Mouse (Mus musculus) lung, adult 2 months (tissue): ENCODE data around the gene Hmgb1. TPM values are rescaled to one million over a fixed set of nuclear protein-coding genes. Genes with fewer than 3 reads are reported as not detected.

Source experiments
- DNase-seq: peaks from one replicate; pipeline ENCODE4 v3.0.0; 2022
- H3K4me1 ChIP-seq: fragments of 200-500 bp; 2 replicates; pipeline ENCODE4 v1.6.1; 2011; ENCODE audit warnings: low read length; ENCODE audit not compliant: control insufficient read depth, insufficient read depth
- H3K4me3 ChIP-seq: fragments of 200-500 bp; replicated peaks from 2 replicates; pipeline ENCODE3; 2011; ENCODE audit warnings: low read depth, mild to moderate bottlenecking, control low read depth, low read length; ENCODE audit errors: extremely low read depth
- CTCF ChIP-seq: fragments of 200-500 bp; IDR thresholded peaks from 2 replicates; pipeline ENCODE4 v1.5.1; 2011; ENCODE audit warnings: mild to moderate bottlenecking, low read length, control low read depth; ENCODE audit not compliant: insufficient read depth
- POLR2A ChIP-seq: fragments of 200-500 bp; IDR thresholded peaks from 2 replicates; pipeline ENCODE4 v1.6.1; 2011; ENCODE audit warnings: low read depth, mild to moderate bottlenecking, control low read depth, low read length, borderline replicate concordance; ENCODE audit errors: extremely low read depth
- WGBS: fragments of 180-500 bp; shearing (Covaris S2); methylation state at CpG from one replicate; pipeline ENCODE4 v1.1.7; 2018; 5-methylcytosine and 5-hydroxymethylcytosine counted together
- polyA plus RNA-seq: library from polyadenylated mRNA; depleted of rRNA; stranded (reverse); fragments of >200 nt; gene quantifications from 2 replicates; pipeline ENCODE4 v1.2.3, GENCODE M21; 2012

Gene Hmgb1
- polyA plus RNA-seq, 1 experiment, result 38.2 TPM

DNA sequence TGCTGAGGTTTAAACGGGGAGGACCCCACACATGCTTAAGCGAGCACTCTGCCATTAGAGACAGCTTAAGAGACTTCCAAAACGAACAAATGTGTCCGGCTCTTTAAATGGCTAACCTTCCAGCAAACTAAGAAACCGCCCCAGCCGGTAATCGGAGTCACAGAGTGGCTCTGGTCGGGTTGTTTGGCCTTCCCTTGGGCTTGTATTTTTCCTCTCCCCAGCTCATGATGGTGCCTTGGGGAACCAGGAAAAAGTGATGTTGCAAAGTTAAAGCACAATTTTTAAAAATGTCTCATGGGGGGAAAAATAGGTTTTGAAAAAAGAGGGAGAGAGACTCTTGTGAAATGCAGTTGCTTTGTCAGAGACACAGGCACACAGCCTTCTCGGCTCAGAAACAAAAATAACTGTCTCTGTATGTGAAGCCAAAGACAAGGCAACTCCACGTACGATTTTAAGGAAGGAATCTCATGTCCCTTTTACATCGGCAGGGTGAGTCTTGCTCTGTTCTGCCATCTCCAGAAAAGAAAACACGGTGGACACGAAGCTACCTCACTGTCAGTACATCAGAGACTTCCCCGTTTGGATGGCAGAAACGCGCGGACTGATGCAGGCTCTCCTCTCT lies 164.1 kb downstream of the Hmgb1 start:
- no peak for DNase-seq
- Histone ChIP-seq H3K4me1 (peaks cover 6% of the 10 kb centered on the region), H3K4me3 (peak overlapping the region; percentile 19)
- WGBS, result 37% methylated on average over 18 of the region's 18 CpGs
- TF ChIP-seq POLR2A (0 out of 2 replicates have a peak, but pooled peaks have one; percentile 5), CTCF (no peak)

DNA sequence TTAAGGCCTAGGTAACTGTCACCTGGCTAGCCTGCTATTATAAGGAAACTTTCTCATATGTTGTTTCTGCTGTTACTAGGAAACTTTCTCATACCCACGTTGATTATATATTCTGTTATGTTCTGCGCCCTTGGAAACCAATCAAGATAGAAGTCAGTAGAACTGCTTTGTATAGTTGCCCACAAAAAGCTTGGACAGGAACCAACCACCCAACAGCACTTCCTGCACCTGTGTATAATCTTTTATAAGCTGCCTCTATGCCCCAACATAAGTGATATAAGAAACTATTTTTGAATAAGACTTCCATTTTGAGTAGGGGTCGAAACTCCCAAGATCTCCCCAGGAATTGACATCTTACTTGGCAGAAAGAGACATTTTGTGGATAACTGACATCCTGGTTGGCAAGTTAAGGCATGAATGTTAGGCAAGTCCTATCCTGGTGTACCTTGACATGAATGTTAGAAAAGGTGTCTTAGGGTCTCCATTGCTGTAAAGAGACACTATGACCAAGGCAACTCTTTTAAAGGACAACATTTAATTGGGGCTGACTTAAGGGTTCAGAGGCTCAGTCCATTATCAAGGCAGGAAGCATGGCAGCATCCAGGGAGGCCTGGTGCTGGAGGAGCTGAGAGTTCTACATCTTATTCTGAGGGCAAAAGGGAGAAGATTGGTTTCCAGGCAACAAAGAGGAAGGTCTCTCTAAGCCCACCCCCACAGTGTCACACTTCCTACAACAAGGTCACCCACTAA lies 166.4 kb downstream of the Hmgb1 start:
- TF ChIP-seq POLR2A (no peak), CTCF (no peak)
- DNase-seq, result no peak
- Histone ChIP-seq H3K4me3 (no peak overlapping the region), H3K4me1 (peaks cover 8% of the 10 kb centered on the region)
- 46% methylated on average over 3 of the region's 3 CpGs for WGBS

DNA sequence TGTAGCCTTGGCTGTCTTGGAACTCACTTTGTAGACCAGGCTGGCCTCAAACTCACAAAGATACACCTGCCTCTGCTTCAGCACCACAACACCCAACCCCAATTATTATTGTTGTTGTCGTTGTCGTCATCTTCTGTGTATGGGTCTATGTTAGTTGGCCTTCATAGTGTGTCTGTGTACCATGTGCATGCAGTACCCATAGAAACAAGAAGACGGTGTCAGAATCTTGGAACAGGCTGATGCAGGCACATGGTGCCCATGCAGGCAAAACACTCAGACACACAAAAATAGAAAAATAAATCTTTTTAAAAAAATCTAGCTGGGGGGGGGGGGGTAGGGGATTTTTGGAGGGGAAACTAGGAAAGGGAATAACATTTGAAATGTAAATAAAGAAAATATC lies 167.1 kb downstream of the Hmgb1 start:
- no peak for DNase-seq
- Histone ChIP-seq H3K4me3 (no peak overlapping the region), H3K4me1 (peaks cover 8% of the 10 kb centered on the region)
- TF ChIP-seq CTCF (no peak), POLR2A (no peak)
- WGBS, result 87% methylated on average over 3 of the region's 3 CpGs

DNA sequence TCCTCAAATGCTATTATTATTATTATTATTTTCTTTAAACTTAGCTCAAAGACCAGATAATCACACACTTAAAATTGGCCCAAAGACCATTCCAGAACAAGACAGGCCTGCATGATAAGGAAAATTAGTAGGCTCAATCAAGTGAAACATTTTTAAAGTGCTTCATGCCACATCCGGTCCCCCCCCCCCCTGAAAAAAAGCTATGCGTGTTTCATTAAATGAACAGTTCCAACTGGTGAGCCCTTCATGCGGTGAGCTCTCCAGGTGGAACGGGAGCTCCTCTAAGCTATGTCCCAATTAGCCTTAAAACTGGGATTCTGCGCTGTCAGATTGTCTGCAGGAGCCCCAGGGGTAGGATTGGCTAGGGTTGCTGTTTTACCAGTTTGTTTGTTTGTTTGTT lies 168.0 kb downstream of the Hmgb1 start:
- TF ChIP-seq CTCF (no peak), POLR2A (no peak)
- WGBS, result 64% methylated on average over 5 of the region's 5 CpGs
- H3K4me3 ChIP-seq, result no peak overlapping the region
- H3K4me1 ChIP-seq, result peaks cover 8% of the 10 kb centered on the region
- no peak for DNase-seq

DNA sequence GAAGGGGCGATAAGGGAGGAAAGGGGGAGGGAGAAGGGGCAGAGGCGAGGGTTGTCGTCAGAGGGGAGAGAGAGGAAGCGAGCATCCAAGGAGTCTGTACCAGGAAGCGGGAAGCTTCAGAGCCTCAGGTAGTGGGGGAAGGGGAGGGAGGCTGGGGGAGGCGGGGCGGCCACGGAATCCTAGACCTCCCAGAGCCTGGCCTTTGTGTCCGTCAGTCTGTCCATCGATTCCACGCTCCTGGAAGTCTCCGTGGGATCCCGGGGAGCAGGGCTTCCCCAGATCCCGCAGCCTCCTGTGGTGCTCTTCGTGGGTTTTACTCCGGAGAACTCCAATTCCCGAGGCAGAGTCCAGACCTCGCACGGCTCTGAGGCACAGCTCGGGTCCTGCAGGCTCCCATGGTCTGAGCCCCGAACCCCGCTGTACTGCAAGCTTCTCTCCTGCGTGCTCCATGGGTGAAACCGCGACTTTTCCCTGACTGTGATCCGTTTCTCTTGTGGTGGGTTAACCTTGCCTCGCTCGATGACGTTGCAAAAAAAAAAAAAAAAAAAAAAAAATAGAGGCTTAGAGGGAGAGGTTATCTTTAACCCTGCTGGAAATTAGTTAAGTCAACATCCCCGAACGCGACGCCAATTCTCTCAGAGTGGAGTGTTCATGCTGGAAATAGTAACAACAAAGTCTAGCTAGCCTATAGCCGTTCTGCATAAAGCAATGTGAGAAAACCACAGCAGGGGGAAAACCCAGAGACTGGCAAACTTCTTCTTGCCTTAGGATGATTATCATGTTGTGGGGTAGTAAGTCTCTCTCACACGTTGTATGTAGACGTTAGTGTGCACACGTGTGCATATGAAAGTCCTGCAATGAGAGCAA lies 168.7 kb downstream of the Hmgb1 start:
- H3K4me1 ChIP-seq, result peaks cover 5% of the 10 kb centered on the region
- H3K4me3 ChIP-seq, result peak overlapping the region; percentile 48
- WGBS, result 5% methylated on average over 32 of the region's 37 CpGs
- no peak for DNase-seq
- TF ChIP-seq CTCF, result no peak
- peak; percentile 34; the same call in 1 of the 2 replicates for TF ChIP-seq POLR2A

DNA sequence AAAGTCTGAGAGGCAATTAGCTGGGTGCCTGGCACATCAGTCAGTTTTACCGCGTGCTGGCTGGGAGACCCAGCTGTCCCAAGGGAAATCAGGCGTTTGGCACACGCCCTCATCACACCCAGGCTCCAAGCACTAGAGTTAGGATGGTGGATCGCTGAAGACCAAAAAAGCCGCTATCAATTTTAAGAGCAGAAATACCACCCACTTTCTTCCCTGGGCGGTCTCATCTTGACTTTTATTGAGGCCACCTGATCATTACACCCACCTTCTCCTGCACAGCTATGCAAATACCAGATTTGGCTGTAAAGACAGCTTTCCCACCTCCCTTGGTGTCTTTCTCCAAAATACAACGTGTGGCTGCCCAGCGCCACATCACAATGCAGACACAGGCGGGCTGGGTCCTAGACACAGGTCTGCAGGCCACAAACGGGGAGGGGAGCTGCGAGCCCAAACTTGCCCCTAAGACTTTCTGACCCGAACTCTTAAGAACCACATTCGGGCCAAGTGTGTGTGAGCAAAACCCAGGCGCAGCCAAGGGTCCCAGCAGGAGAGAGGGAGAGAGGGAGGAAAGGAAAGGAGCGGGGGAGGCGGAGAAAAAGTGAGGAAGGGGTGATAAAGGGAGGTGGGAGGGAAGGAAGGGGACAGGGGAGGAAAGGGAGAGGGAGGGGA lies 169.6 kb downstream of the Hmgb1 start:
- no peak for TF ChIP-seq CTCF
- no peak for TF ChIP-seq POLR2A
- H3K4me3 ChIP-seq, result peak overlapping the region; percentile 45
- peaks cover 5% of the 10 kb centered on the region for H3K4me1 ChIP-seq
- WGBS, result 47% methylated on average over 17 of the region's 17 CpGs
- no peak for DNase-seq

DNA sequence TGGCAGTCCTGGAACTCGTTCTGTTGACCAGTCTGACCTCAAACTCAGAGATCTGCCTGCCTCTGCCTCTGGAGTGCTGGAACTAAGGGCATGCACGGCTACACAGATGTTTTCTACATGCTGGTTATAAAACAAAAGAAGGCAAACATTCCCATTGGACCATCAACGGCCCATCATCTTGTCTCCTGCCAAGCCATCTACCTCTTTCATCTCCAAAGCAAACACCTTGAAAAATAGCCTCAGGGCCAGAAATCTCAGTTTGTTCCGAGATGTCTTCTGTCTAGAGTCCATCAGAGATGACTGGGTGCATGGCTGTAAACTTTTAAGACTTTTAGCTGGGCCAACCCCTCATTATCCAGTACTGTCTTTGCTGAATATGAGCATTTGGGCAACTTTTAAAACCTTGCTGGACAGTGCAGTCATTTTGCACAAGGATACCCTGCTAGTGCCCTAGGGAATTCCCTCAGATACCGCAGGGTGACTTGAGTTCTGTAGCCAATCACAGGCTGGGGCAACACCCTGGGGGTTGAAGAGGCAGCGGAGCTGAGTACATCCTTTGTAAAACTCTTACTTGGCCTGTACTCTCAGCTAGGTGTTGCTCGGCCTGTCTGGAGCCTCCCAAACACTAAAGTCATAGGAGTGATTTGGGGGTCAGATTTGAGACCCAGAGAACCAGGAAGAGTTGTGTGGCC lies 170.3 kb downstream of the Hmgb1 start:
- Histone ChIP-seq H3K4me3 (no peak overlapping the region), H3K4me1 (peaks cover 5% of the 10 kb centered on the region)
- DNase-seq, result no peak
- TF ChIP-seq POLR2A, result no peak
- TF ChIP-seq CTCF, result no peak
- WGBS, result 77% methylated on average over 7 of the region's 7 CpGs

DNA sequence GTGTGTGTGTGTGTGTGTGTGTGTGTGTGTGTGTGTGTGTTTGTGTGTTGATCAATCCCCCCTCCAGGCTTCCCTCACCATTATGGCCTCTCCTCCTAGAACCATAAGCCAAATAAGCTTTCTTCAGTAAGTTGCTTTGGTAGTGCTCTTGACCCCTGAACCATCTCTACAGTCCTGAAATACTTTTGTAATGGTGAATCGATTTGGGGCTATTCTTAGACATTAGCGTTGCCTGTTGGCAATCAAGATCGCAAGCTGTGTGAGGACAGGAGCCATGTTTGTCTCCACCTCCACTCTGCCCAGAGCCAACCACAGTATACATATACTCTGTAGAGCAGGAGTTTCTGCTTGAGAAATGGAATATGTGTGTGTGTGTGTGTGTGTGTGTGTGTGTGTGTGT lies 175.2 kb downstream of the Hmgb1 start:
- no peak for TF ChIP-seq CTCF
- no peak for TF ChIP-seq POLR2A
- H3K4me1 ChIP-seq, result peaks cover 6% of the 10 kb centered on the region; the same call in 1 of the 2 replicates
- no peak for DNase-seq
- H3K4me3 ChIP-seq, result no peak overlapping the region
- WGBS, result 43% methylated on average over 3 of the region's 3 CpGs

DNA sequence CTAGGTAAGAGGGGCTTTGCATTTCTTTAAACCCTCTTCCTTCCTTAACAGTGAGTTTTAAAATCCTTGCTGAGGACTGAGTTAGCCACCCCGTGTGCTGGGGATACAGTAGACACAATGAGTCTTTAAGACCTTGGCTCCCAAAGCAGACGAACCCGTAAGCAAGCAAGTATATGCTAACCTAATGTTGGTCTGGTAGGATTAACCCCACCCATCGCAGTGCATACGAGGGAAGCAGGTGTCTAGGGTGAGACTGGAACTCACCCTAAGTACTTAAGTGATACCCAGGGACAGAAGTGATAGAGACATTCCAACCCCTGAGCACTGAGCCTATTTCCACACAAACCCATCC lies 177.0 kb downstream of the Hmgb1 start:
- WGBS, result 30% methylated on average over 5 of the region's 5 CpGs
- H3K4me3 ChIP-seq, result no peak overlapping the region
- H3K4me1 ChIP-seq, result peaks cover 6% of the 10 kb centered on the region; the same call in 1 of the 2 replicates
- no peak for DNase-seq
- TF ChIP-seq POLR2A, result no peak
- TF ChIP-seq CTCF, result no peak
